Mouse (Mus musculus): Measurements from ENCODE around the gene Tnik.

The Tnik gene

DNA sequence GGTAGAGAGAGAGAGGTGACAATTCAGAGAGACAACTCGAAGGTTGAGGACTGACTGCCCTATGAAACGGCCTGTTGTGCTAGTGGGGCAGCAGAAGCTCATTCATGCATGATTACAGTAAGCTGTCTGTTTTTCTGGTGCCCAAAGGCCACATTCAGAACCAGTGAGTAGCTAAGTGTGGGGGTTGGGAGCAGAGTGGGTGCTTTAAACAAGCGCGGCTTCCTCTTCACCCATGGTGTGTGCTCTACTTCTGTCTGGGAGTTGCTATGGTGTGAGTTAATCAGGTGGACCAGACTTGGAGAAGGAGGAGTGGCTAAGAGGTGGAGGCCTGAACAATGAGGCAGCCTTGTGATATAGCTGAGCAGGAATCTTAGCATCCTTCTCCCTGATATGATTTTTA, 2.2 kb downstream of the Tnik start:
- DNase-seq: peak; percentile 70

DNA sequence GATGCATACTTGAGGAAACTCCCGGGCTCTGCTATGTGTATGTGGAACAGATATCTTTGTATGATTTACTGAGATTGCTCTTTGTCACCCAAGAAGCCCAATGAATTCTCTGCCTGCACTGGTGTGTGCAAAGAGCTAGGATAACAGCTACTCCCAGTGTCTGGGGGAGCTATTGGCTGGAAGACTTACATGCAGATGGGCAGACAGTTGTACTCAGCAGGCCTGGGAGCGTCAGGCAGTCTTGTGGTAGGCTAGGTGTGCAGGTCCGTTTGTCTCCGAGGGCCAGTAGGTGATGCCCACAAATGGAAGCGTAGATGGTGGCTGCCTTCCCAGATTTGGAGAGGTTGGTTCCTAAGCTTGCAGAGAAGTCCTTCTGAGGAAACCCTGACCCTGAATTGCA, 2.6 kb downstream of the Tnik start:
- DNase-seq: peak; percentile 33

DNA sequence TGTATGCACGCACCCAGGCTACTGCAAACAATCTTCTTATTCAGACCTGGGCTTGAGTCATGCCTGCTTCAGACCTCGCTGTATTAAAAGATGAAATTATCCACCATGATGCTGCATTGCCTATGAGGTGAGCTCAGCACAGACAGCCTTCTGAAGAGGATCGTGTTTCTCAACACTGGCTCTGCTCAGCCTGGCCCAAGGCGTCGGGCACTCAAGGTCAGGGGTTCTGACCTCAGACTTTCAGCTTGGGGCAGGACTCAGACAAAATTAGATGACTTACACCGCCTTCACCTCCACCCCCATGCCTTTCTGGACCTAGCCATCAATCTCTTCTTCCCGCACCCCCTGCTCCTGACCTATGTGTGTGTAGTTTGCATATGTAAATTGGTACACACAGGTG, 4.2 kb downstream of the Tnik start:
- no peak for DNase-seq

DNA sequence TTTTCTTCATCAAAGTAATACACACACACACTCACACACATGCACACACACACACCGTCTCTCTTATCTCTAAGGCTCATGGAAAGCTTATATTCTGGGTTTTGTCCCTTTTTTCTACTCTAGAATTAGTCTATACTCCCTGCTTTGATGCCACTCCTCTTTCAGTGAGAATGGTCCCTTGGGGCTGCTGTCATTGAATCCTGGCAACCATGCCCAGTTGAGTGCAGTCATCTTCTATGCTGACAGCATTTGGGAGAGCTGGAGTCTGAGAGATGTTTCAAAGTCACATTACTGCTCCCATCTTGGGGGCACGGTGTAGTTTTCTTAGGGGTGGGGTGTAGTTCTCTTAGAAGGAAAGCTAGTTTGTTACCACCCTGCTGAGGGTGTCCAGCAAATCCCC, 6.7 kb downstream of the Tnik start:
- no peak for DNase-seq

DNA sequence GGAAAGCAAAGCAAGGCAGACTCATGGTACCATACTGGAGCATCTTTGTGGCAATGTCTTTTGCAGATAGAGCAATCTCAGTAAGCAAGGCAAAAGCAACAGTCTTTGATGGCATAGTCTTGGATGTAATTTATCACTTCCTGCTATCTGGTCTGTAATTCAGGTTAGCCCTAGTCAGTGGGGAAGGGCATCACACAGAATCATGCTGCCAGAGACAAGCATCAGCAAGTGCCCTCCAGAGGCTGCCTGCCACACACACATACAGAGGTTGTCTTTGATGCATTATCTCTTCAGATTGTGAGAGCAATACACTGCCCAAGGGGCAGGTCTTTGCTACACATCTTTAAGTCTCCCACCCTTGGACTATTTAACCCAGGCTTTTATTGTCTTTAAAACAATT, 8.9 kb downstream of the Tnik start:
- no peak for DNase-seq

DNA sequence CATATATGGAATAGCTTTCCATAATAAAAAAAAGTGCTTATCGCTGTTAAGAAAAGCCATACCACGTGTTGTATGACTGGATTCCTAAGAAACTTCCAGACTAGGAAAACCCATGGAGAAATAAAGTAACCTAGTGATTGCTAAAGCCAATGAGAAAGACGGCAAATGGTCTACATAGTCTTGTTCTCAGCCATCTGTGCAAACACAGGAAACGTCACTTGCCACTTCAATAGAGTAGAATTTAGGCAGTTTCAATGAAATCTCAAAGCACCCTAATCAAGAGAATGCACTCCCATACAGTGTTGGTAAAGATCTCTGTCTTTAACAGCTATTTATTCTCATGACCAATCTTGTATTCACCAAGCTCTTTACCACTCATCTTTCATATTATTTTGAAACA, 11.7 kb downstream of the Tnik start:
- no peak for DNase-seq

DNA sequence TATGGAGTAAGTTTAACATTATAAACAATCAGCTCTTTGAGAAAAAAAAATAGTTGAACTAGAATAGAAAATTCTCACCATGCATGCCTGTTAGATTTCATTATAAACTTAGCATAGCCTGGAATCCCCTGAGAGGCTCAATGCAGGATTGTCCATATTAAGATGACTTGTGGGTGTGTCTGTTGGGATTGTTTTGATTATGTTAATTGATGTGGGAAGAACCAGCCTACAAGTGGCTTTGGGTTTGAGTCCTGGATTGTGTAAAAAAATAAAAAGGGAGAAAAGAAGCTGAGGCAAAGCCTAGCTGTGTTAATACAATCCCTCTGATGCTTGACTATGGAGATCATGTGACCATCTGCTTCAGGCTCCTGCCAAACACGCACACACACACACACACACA, 26.7 kb downstream of the Tnik start:
- DNase-seq: no peak

DNA sequence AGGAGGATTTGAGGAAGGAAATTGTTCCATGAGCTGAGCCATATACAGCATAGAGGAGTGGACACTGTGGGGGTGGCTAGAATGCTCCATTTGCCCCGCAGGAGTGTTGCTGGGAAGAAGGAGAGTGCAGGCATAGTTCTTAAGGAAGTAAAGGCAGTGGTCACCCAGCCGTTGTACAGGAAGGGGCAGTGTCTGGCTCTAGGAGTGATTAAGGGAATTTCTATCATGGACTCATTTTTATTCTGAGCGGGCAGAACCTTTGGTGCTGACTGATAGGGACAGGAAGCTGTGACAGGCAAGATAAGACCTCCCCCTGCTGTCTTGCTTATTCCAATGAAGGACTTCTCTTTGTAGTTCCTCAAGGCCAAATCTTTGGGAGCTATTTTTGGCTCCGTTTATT, 38.4 kb downstream of the Tnik start:
- no peak for DNase-seq

DNA sequence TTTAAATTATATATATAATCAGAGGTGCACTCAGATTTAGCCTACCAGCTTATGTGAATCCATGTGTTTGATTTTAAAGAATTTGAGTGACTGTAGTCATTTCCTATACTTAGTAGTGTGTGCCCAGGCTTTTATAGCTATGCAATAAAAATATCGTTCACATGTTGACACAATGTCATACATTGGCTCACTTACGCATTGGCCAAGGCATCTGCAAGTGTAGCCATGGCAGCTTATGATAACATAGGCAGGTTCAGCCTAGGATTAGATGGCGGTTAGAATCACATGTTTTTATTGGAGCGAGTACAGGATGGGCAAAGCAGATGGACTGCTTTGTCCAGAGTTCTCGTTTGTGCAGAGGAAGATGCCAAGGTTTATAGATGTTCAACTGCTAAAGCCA, 40.9 kb downstream of the Tnik start:
- no peak for DNase-seq

DNA sequence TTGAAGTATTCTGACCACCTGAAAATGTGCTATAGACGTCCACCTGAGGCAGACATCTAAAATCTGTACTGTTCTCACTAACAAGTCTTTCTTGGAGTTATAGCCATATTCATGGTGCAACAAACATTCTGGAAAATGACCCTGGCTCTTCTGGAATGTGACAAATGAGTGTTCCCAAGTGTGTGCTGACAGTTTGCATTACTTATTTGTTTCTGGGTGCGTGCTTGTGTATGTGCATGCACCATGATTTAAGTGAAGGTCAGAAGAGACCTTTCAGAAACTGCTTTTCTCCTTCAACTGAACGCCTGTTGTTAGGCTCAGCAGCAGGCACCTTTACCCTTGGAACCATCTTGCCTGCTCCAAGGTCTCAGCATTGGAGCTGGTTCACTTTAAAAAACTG, 43.8 kb downstream of the Tnik start:
- no peak for DNase-seq

DNA sequence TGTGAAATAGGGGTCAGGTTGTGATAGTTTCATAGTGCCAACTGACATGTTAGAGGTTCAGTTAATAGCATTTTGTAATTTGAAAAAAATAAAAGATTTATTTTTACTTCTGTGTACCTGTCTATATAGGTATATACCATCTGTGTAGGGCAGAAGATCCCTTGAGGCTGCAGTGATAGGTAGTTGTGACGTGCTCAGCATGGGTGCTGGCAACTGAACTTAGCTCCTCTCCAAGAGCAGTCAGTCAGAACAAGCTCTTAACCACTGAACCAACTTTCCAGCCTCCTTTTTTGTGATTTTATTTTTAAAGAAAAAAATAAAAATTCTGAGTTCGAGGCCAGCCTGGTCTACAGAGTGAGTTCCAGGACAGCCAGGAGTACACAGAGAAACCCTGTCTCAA, 51.4 kb downstream of the Tnik start:
- DNase-seq: no peak

DNA sequence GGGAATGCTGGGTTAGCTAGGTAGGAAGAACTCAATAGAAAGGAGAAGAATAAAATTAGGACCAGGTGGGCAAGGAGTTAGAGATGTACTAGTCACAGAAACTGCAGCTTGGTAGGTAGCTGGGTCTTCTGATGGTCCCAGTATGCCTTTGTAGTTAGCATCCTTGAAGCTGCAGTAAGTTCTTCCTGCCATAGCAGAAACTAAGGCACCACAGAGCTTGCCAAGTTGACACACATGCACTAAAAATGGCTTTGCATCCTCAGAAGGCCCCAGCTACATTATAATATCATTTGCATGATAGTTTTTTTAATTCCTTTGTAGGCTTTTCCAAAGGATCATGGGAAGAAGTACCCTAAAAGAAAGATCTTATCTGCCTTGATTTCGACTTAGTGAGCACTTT, 54.3 kb downstream of the Tnik start:
- DNase-seq: no peak

DNA sequence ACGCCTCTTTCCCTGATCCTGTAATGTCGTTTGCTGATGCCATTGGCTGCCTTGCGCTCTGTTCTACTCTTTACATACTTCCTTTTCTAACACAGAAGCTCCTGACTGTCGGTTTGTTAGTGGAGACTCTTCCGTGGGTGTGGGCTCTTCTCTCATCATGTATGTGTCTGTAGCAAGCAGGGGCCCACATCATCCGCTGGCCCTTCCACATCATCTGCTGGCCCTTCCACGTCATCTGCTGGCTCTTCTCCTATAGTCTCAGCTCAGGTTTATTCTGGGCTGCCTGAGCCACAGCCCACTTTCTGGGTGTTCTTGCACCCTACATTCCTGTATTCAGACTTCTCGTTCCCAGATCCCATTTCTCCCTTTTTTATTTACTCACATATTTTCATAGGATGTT, 58.6 kb downstream of the Tnik start:
- DNase-seq: no peak

DNA sequence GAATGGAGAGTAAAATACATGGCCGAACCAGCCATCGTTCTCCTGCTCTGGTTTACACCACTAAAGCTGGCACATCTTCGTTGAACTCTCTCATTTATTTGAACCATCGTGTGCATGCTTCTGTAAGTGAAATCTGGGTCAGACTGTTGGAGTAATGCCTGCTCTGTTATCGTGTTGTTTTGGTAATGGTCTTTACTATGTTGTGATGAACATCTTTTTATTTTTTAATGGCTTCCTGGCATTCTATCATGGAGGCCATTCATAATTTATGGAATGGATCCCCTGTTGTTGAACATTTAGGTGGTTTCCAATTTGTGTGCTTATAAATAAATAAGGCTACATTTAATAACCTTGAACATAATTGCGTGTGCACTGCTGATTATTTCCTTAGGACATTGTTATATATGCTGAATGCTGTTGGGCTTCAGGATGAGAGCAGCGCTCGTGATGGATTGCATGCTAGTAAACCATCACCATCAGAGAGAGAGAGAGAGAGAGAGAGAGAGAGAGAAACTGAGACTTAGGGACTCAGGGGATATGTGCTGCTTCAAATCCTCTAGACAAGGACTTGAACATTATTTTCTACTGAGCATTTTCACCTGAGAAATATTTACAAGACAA, 62.7 kb downstream of the Tnik start:
- no peak for DNase-seq

DNA sequence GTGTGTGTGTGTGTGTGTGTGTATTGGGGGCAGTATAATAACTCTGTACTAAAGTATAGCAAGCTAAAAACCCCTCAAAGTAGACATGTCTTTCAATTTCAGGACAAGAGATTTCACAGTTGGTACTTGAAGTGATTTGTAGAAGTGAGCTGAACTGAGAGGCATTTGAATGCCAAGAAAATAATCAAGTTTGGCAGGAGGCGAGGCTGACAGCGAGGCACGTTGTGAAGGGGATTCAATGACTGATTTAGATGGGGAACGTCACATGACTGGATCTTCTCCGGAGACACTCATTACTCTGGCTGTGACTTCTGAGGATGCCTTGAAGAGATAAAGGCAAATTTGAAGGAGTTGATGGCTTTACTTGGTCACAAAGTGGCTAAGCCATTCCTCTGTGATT, 69.3 kb downstream of the Tnik start:
- no peak for DNase-seq

DNA sequence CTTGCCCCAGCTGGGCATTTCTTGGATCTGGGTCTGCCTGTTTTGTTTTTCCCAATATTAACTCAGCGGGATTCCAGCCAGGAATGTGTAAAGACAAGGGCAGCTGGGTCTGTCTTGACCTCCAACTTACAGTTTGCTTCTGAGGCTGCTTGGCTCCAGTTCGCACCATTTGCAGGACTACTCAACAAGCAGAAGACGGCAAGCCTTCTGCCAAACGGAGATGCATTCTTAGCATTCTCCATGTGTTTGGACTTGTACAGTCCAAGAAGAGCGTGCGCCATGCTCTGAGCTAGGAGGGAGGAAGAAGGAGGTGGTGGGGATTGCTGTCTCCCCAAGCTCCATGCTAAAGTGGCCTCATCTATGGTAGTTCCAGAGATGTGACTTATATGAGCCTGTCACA, 70.9 kb downstream of the Tnik start:
- no peak for DNase-seq

DNA sequence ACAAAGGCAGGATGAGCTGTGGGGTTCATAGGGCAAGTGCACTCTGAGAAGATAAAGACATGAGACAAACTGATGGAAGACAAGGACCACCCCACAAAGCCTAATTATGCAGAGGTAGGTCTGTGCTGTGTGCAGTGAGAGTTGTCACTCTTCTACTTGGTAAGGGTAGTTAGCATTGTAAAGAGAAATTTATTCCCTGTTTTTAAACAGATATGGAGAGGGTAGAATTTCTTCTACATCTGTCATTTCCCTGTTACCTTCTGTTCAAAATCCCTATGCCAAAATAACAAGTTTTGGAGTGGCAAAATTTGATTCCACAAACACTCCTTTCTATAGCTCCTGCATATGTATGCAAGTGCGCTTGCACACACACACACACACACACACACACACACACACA, 71.5 kb downstream of the Tnik start:
- no peak for DNase-seq

DNA sequence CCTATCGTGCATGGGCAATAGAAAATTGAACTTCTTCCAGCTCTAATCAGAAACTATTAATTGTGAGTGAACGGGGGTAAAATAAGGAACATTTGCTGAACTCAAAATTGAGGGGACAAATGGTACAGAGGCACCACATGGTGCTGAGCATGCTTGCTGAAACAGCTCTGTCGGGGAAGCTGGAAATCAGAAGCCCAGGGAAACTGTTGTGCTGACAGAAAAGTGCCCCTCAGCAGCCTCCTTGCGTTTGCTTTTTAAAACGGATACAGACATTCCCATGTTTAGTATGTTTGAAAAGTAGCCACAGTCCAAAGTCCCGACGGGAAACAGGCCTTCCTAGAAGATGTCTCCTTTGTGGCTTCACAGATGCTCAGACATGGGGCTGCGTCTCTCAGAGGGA, 77.1 kb downstream of the Tnik start:
- peak; percentile 60 for DNase-seq

DNA sequence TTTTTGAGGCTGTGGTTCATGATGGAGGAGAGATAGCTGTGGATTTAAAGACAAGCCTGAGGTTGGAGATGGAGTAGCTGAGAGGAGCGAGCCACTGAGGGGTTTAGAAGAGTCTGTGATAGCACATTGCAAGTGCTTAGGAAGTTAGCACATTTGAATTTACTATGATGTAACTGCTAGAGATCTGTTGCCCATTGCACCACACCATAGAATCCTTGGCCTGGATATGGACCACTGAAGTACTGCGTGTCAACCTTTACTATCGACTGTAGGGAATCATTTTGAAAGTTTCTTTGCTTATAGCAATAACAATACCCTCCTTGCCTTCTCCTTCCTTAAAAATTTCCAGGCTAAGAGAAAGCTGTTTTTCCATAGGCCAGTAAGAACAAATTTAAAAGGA, 80.2 kb downstream of the Tnik start:
- DNase-seq: no peak

DNA sequence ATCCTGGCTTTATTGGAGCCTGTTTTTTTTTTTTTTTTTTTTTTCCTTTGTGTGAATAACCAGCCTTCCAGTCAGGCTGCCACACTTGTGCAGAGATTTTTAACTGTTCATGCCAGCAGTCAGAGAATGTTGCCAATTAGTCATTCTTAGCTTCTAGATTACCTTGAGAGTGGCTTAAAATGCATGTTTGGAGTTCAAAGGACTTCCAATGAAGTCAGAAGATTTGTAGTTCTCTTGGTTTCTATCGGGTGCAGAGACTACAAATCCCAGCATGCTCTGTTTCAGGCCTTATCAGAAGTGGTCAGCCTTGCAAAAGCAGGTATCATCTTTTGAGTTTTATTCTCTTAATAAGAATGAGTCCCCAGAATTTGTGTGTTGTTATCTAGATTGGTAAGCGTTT, 80.6 kb downstream of the Tnik start:
- no peak for DNase-seq

DNA sequence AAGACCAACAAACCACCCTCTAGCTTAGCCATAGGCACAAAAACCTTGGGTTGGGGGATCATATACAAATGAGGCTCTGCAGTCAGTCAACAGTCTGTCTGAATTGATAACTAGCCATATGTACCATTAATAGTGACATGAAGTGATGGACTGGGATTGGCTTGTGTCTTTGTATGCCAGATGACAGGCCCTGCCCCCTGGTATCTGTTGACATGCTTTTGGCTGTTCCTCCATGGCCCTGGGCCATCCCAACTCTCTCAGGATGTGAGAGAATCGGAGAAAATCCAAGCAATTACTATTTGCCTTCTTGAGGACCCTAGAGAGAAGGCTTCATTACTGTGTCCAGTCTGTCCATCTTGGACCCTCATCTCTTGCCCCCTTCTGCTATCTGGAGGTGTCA, 82.4 kb downstream of the Tnik start:
- no peak for DNase-seq

DNA sequence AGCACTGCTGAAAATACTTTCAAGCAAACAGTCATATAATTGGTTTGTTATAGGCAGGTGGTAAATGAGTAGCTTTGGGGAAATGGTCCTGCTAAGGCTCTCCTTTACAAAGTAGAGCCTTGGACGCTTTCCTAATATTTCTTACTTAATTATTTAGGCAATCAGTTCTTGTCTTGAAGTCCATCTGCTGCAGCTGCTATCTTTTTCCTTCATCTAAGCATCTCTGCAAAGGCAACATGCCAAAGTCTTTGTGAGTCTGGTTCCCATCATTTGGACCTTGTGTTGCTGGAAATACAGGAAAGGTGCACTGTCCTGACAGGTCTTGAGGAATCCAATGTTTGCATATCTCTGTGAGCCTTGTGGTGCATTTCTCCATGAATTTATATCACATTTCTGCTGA, 82.9 kb downstream of the Tnik start:
- no peak for DNase-seq

DNA sequence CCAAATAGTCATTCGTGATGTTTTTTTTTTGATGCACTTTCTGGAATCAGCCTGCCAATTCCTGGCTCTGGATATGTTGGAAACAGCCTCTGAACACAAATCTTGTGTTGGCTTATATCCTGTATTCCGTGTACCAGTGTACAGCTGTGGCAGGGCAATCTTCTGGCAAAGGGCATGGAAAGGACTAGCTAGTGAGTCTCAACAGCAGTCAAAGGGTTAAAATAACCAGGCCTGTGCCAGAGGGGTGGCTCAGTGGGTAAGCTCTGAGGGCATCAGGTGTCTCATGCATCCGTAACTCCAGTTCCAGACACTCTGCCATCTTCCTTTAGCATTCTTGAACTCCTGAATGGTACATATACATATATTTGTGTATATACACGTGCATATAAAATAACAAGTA, 83.5 kb downstream of the Tnik start:
- no peak for DNase-seq

DNA sequence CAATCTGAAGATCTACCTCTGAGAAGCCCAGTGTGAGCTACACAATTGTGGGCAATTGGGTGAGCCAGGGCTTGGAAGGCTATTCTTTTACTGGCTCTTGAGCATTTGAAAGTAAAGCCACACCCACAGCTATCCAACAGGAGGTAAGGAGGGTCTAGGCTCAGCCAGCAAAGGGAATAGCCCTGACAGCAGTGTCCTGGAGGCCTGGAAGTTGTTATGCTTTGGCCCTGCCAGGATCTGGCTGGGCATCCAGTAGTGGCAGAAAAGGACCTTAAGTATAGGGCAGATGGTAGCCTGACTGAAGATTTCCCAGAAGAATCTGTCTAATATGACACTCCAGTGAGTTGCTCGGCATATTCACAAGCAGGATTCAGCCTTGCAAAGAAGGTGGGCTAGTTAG, 85.7 kb downstream of the Tnik start:
- DNase-seq: no peak

DNA sequence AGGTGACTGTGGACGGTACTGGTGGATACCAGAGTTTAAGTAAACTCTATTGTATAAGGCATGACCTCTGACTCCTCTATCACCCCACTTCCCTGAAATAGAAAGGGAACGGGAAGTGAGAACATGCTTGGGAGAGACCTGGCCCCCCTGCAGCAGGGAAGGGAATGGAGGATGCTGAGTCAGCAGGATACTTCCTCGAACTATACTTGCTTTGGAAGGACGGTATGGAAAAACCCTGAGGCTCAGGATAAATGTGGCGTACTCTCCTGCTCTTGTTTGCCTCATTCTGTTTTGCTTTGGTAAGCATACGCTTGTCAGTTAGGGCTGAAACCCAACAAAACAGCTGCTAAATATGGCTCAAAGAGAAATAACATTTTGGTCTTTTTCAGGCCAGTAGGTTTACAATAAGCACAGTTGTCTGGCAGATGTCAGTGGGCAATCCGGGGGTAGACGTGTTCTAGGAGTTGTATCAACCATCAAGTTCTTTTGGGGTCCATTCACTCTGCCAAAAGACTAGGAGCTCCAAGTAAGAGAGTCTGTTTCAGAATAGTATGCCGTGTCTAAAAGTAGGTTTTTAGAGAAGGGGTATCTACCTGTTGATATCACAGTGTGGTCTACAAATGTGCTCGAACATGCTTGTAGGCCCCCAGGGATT, 87.3 kb downstream of the Tnik start:
- DNase-seq: peak; percentile 40

DNA sequence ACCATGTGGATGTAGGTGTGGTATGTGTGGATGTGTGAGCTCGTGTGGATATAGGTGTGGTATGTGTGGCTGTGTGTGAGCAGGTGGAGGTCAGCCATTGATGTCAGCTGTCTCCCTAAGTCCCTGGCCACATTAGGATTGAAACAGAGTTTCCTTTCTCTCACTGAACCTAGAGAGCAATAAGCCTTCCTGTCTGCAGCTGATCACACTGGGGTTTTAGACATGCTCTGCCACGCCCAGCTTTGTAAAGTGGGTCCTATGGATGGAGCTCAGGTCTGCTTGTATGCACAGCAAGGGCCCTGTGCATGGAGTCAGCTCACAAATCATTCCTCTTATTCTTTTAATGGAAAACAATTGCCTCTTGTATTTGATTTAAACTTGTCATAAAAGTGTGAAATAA, 95.4 kb downstream of the Tnik start:
- DNase-seq: no peak
